Mouse (Mus musculus) ES-E14 (cell line): ENCODE measurements around the gene Slc25a13.

Experiments used
- CHD2 ChIP-seq: IDR thresholded peaks from 2 replicates; pipeline ENCODE4 v1.6.1; 2014; ENCODE audit warnings: mild to moderate bottlenecking, low read depth, low read length, inconsistent platforms
- HCFC1 ChIP-seq: IDR thresholded peaks from 2 replicates; pipeline ENCODE4 v1.6.1; 2012; ENCODE audit warnings: low read length, inconsistent platforms, borderline replicate concordance; ENCODE audit not compliant: insufficient read depth
- ZNF384 ChIP-seq: IDR thresholded peaks from 2 replicates; pipeline ENCODE4 v1.6.1; 2012; ENCODE audit warnings: low read depth, low read length, inconsistent platforms

- TF ChIP-seq HCFC1 (no peak), ZNF384 (no peak), CHD2 (no peak)
Observed at GRCm38 (mm10) chr6:6260917-6261316, 43.9 kb upstream of the Slc25a13 start.
